Mouse (Mus musculus) neural tube, embryonic 14.5 days (tissue): ENCODE results near the gene Ip6k1. TPM values are rescaled to one million over a fixed set of nuclear protein-coding genes. Genes with fewer than 3 reads are reported as not detected.
A peak's percentile ranks its signal among the peaks of the same experiment; 100 is the strongest.

Experiments used
- ATAC-seq: fragments of 200-750 bp; cut with Nextera tagmentation; 2 replicates; pipeline ENCODE4 v1.8.0; 2017; ENCODE audit warnings: low read depth, mild to moderate bottlenecking, moderate TSS enrichment, moderate library complexity
- H3K27ac ChIP-seq: fragments of 300-500 bp; sonication (generic); 2 replicates; pipeline ENCODE4 v1.5.1; 2014; ENCODE audit warnings: low read depth, mild to moderate bottlenecking, control low read depth, low read length, moderate library complexity, mixed read lengths
- H3K27me3 ChIP-seq: fragments of 300-500 bp; sonication (generic); 2 replicates; pipeline ENCODE4 v1.6.1; 2014; ENCODE audit warnings: low read length; ENCODE audit not compliant: control insufficient read depth, insufficient read depth
- H3K36me3 ChIP-seq: fragments of 300-500 bp; sonication (generic); 2 replicates; pipeline ENCODE4 v1.6.1; 2014; ENCODE audit warnings: low read length, mixed read lengths; ENCODE audit not compliant: control insufficient read depth, insufficient read depth
- H3K4me1 ChIP-seq: fragments of 300-500 bp; sonication (generic); 2 replicates; pipeline ENCODE4 v1.6.1; 2014; ENCODE audit warnings: low read length; ENCODE audit not compliant: control insufficient read depth, insufficient read depth
- H3K4me2 ChIP-seq: fragments of 300-500 bp; sonication (generic); 2 replicates; pipeline ENCODE4 v1.6.1; 2014; ENCODE audit warnings: mild to moderate bottlenecking, low read depth, low read length, control low read depth
- H3K4me3 ChIP-seq: fragments of 300-500 bp; sonication (generic); 2 replicates; pipeline ENCODE4 v1.5.1; 2014; ENCODE audit warnings: low read depth, low read length, control low read depth, mixed read lengths
- H3K9ac ChIP-seq: fragments of 300-500 bp; sonication (generic); replicated peaks from 2 replicates; pipeline ENCODE4 v1.6.1; 2014; ENCODE audit warnings: low read depth, mild to moderate bottlenecking, control low read depth, low read length, mixed read lengths
- H3K9me3 ChIP-seq: fragments of 300-500 bp; sonication (generic); 2 replicates; pipeline ENCODE4 v1.6.1; 2016; ENCODE audit warnings: low read length; ENCODE audit not compliant: control insufficient read depth
- WGBS: fragments of 180-500 bp; shearing (Covaris S2); extraction: QIAGEN DNeasy Blood & Tissue Kit; methylation state at CpG from one replicate; pipeline ENCODE4 v1.1.7; 2014; 5-methylcytosine and 5-hydroxymethylcytosine counted together
- polyA plus RNA-seq: library from polyadenylated mRNA; unstranded; fragments of >200 nt; fragmentation: Nextera tagmentation; extraction: Ambion mirVana; gene quantifications from 2 replicates; pipeline ENCODE4 v1.2.1, GENCODE M21; 2014

Ip6k1 gene
- polyA plus RNA-seq, 1 experiment from 2014 or later = 53.6 TPM

DNA sequence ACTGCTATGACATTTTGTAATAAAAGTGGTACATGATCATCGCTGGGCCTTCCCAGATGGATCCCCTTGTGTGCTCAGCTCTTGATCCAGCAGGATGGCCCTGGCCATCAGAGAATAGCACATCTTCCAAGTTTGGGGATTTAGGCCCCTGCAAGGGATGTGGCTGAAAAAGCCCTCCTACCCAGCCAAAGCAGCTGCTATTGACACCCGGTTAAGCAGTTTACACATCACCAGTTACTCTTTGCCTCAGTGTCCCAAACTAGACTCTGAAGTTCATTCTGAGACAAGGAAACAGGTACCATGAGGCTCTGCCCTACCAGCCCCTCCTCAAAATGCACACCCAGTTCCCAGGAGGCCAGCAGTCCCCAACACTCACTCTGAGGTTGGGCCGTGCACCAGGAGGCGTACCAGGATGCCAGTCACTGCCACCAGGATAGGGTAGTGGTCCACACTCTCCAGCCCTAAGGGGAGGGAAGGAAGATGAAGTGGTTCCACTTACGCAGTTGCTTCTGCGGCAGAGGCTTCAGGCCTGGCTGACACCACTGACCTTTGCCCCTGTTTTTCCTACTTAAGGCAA, 53.4 kb downstream of the Ip6k1 start:
- no peaks in the 10 kb centered on the region for H3K27me3 ChIP-seq
- H3K36me3 ChIP-seq = peaks cover 39% of the 10 kb centered on the region
- ATAC-seq = no peak
- no peaks in the 10 kb centered on the region for H3K4me1 ChIP-seq
- no peak overlapping the region for H3K4me3 ChIP-seq
- H3K9ac ChIP-seq = no peak overlapping the region
- no peaks in the 10 kb centered on the region for H3K9me3 ChIP-seq
- H3K27ac ChIP-seq = no peak overlapping the region
- 89% methylated on average over 6 of the region's 6 CpGs for WGBS
- no peak overlapping the region for H3K4me2 ChIP-seq

- H3K27ac ChIP-seq = no peak overlapping the region
- no peak for ATAC-seq
- no peak overlapping the region for H3K4me2 ChIP-seq
- WGBS = 86% methylated on average over 28 of the region's 28 CpGs
- no peaks in the 10 kb centered on the region for H3K27me3 ChIP-seq
- no peak overlapping the region for H3K4me3 ChIP-seq
- no peaks in the 10 kb centered on the region for H3K4me1 ChIP-seq
- peaks cover 43% of the 10 kb centered on the region for H3K36me3 ChIP-seq
- H3K9me3 ChIP-seq = no peaks in the 10 kb centered on the region
- H3K9ac ChIP-seq = no peak overlapping the region
Measured at GRCm38 (mm10) chr9:108056361-108057261, 54.3 kb downstream of the Ip6k1 start.

GRCm38 (mm10) chr9:108057262-108057562, 54.9 kb downstream of the Ip6k1 start:
- Histone ChIP-seq H3K4me3 (no peak overlapping the region), H3K36me3 (peaks cover 49% of the 10 kb centered on the region), H3K4me2 (no peak overlapping the region), H3K27ac (no peak overlapping the region), H3K4me1 (no peaks in the 10 kb centered on the region), H3K27me3 (no peaks in the 10 kb centered on the region), H3K9ac (no peak overlapping the region), H3K9me3 (no peaks in the 10 kb centered on the region)
- ATAC-seq = no peak
- WGBS = 96% methylated on average over 5 of the region's 5 CpGs

GRCm38 (mm10) chr9:108058291-108058690, 56.0 kb downstream of the Ip6k1 start:
- Histone ChIP-seq H3K27ac (no peak overlapping the region), H3K9ac (no peak overlapping the region), H3K4me2 (no peak overlapping the region), H3K36me3 (peaks cover 58% of the 10 kb centered on the region), H3K27me3 (no peaks in the 10 kb centered on the region), H3K4me1 (no peaks in the 10 kb centered on the region), H3K4me3 (no peak overlapping the region), H3K9me3 (no peaks in the 10 kb centered on the region)
- 93% methylated on average over 9 of the region's 9 CpGs for WGBS
- no peak for ATAC-seq

DNA sequence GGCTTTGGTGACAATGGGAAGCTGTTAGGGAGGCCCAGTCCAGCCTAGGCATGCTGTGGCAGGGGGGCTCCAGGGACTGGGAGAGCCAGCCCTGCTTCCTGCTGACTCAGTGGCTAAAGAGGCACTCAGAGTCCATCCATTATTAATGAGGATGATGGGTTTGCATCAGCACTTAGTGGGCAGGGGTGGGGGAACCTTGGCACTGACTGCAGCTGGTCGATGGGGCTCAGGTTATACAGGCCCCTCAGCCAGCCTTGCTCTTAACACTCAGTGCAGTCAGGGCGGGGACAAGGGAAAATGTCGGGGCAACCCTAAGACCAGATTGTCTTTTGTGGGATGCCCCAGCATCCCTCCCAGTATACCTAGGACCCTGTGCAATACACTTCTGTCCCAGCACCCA, 59.8 kb downstream of the Ip6k1 start:
- ATAC-seq = peak; percentile 58; the same call in 1 of the 2 replicates
- Histone ChIP-seq H3K4me1 (no peaks in the 10 kb centered on the region), H3K4me2 (no peak overlapping the region), H3K27me3 (no peaks in the 10 kb centered on the region), H3K9me3 (no peaks in the 10 kb centered on the region), H3K4me3 (no peak overlapping the region), H3K9ac (no peak overlapping the region), H3K27ac (no peak overlapping the region), H3K36me3 (peaks cover 38% of the 10 kb centered on the region)
- WGBS = 81% methylated on average over 3 of the region's 3 CpGs

DNA sequence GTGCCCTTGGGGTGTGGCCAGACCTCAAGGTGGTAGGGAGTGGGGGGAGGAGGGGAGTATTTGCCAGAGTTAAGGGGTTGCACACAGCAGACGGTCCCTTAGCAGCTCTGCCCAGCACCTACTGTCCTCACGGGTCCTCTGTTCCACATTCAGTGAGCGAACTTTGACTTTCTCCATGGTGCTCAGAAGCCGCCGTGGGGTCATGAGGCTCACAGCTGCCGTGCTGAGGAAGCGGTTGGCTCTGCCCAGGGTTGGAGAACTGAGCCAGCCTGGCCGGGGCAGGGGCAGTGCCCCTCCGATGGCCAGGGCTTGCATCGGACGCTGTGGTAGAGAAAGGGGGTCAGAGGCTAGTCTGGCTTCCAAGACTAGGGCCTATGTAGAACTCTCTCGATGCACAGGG, 61.1 kb downstream of the Ip6k1 start:
- WGBS = 90% methylated on average over 12 of the region's 12 CpGs
- H3K27ac ChIP-seq = no peak overlapping the region
- no peaks in the 10 kb centered on the region for H3K9me3 ChIP-seq
- no peak overlapping the region for H3K4me2 ChIP-seq
- H3K4me3 ChIP-seq = no peak overlapping the region
- no peaks in the 10 kb centered on the region for H3K27me3 ChIP-seq
- H3K4me1 ChIP-seq = no peaks in the 10 kb centered on the region
- H3K9ac ChIP-seq = no peak overlapping the region
- no peak for ATAC-seq
- H3K36me3 ChIP-seq = peaks cover 38% of the 10 kb centered on the region; the same call in 1 of the 2 replicates

GRCm38 (mm10) chr9:108065491-108066011, 63.2 kb downstream of the Ip6k1 start:
- H3K4me2 ChIP-seq = no peak overlapping the region
- no peaks in the 10 kb centered on the region for H3K27me3 ChIP-seq
- WGBS = 63% methylated on average over 5 of the region's 5 CpGs
- ATAC-seq = no peak; the same call in 1 of the 2 replicates
- no peak overlapping the region for H3K27ac ChIP-seq
- no peak overlapping the region for H3K4me3 ChIP-seq
- no peaks in the 10 kb centered on the region for H3K9me3 ChIP-seq
- H3K36me3 ChIP-seq = peaks cover 31% of the 10 kb centered on the region
- H3K4me1 ChIP-seq = no peaks in the 10 kb centered on the region
- H3K9ac ChIP-seq = no peak overlapping the region

GRCm38 (mm10) chr9:108067199-108067598, 64.9 kb downstream of the Ip6k1 start:
- Histone ChIP-seq H3K4me2 (no peak overlapping the region), H3K4me3 (no peak overlapping the region), H3K27ac (no peak overlapping the region), H3K27me3 (no peaks in the 10 kb centered on the region), H3K4me1 (no peaks in the 10 kb centered on the region), H3K9ac (no peak overlapping the region), H3K9me3 (no peaks in the 10 kb centered on the region), H3K36me3 (peaks cover 22% of the 10 kb centered on the region)
- no peak for ATAC-seq
- WGBS = 84% methylated on average over 7 of the region's 7 CpGs

- H3K4me1 ChIP-seq = no peaks in the 10 kb centered on the region
- H3K4me2 ChIP-seq = no peak overlapping the region
- 22% methylated on average over 8 of the region's 8 CpGs for WGBS
- peak; percentile 35; the same call in 1 of the 2 replicates for ATAC-seq
- H3K9ac ChIP-seq = no peak overlapping the region
- H3K4me3 ChIP-seq = no peak overlapping the region
- no peak overlapping the region for H3K27ac ChIP-seq
- no peaks in the 10 kb centered on the region for H3K9me3 ChIP-seq
- H3K27me3 ChIP-seq = no peaks in the 10 kb centered on the region
- peaks cover 17% of the 10 kb centered on the region for H3K36me3 ChIP-seq
Measured at GRCm38 (mm10) chr9:108067900-108068299, 65.6 kb downstream of the Ip6k1 start.
